Mouse (Mus musculus): ENCODE data around the gene Fryl. TPM values are rescaled to one million over a fixed set of nuclear protein-coding genes. Genes with fewer than 3 reads are reported as not detected.

Gene Fryl
- polyA plus RNA-seq, 2 experiments: 26.1 to 26.7 TPM

DNA sequence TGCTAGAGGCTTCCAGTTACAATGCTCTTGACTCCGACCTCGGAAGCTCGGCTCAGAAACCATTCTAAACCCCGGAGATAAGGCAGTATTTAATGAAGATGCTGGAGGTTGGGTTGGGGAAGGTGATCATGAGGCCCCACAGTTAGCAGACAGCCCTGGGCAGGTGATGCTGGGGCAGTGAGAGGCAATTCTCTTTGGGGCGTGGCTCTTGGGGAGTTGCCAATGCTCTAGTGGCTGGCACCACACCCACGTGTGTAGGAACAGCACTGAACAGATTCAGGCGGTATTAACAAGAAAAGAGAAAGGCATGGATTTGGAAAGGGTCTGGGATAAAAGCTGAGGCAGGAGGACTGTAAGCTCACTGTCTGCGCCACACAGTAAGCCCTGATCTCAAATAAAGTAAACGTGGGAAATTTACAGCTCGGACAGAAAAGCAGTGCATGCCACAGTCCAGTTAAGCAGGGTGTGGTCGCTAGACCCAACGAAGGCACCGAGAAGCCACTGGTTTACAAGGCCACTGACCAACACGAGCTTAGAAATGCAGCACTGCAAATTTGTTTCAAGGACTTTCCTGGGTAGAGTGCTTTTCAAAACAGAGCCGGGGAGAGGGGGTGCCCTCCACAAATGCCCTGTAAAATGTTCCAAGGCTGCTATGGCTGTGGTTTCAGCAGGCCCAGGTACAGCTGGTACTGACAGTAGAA, 100.0 kb downstream of the Fryl start:
- peaks cover 16% of the 10 kb centered on the region for H3K4me1 ChIP-seq (ENCODE audit: control insufficient read depth, insufficient read depth, low read length)
- H3K4me2 ChIP-seq (replicated peaks; ENCODE audit: low read depth, low read length, severe bottlenecking): no peak overlapping the region
- H3K27me3 ChIP-seq (ENCODE audit: control insufficient read depth, insufficient read depth, low read length): no peaks in the 10 kb centered on the region
- no peak for TF ChIP-seq POLR2A (IDR thresholded peaks at IDR 0.05; ENCODE audit: borderline replicate concordance, extremely low read depth, insufficient read depth, insufficient read length)
- H3K27ac ChIP-seq (replicated peaks; ENCODE audit: low read depth, low read length): no peak overlapping the region
- no peak for DNase-seq (ENCODE audit: low spot score)
- no peaks in the 10 kb centered on the region for H3K9me3 ChIP-seq (ENCODE audit: control insufficient read depth, low read length)
- no peak overlapping the region for H3K4me3 ChIP-seq (replicated peaks; ENCODE audit: low read length)
- ATAC-seq (ENCODE audit: low FRiP score, low read depth): no peak; the same call in 1 of the 2 replicates
- WGBS: 75% methylated on average over 15 of the region's 15 CpGs
- no peak overlapping the region for H3K9ac ChIP-seq (ENCODE audit: low read depth, low read length, severe bottlenecking)
- no peaks in the 10 kb centered on the region for H3K36me3 ChIP-seq (ENCODE audit: control insufficient read depth, insufficient read depth, low read length)

DNA sequence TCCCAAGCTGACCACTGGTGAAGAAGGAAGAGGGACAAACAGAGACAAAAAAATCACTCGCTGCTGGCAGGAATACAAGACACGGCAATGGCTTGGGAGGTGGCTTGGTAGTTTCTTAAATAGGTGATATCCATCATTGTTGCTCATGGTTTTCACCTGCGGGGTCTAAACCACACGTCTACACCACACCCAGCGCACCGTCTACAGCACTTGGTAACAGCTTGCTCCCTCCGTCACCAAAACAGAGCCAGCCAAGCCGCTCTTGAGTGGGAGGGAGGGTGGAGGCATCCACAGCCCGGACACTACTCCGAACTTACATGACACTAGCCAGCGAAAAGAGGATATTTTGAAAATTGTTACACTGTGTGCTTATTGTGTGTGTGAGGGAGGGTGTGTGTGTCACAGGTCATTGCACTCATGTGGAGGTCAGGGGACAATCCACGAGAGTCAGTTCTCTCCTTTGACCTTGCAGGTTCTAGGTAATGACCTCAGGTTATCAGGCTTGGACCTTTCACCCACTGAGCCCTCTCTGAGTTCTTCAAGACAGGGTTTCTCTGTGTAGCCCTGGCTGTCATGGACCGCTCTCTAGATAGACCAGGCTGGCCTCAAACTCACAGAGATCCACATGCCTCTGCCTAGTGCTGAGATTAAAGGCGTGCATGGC, 102.5 kb downstream of the Fryl start:
- DNase-seq (ENCODE audit: low spot score): no peak
- H3K36me3 ChIP-seq (ENCODE audit: control insufficient read depth, insufficient read depth, low read length): no peaks in the 10 kb centered on the region
- peaks cover 16% of the 10 kb centered on the region for H3K4me1 ChIP-seq (ENCODE audit: control insufficient read depth, insufficient read depth, low read length)
- no peaks in the 10 kb centered on the region for H3K27me3 ChIP-seq (ENCODE audit: control insufficient read depth, insufficient read depth, low read length)
- H3K4me2 ChIP-seq (replicated peaks; ENCODE audit: low read depth, low read length, severe bottlenecking): no peak overlapping the region
- no peak overlapping the region for H3K4me3 ChIP-seq (replicated peaks; ENCODE audit: low read length)
- WGBS: 94% methylated on average over 14 of the region's 14 CpGs
- no peak overlapping the region for H3K27ac ChIP-seq (replicated peaks; ENCODE audit: low read depth, low read length)
- H3K9ac ChIP-seq (ENCODE audit: low read depth, low read length, severe bottlenecking): no peak overlapping the region
- H3K9me3 ChIP-seq (ENCODE audit: control insufficient read depth, low read length): no peaks in the 10 kb centered on the region
- ATAC-seq (ENCODE audit: low FRiP score, low read depth): no peak
- no peak for TF ChIP-seq POLR2A (IDR thresholded peaks at IDR 0.05; ENCODE audit: borderline replicate concordance, extremely low read depth, insufficient read depth, insufficient read length)

DNA sequence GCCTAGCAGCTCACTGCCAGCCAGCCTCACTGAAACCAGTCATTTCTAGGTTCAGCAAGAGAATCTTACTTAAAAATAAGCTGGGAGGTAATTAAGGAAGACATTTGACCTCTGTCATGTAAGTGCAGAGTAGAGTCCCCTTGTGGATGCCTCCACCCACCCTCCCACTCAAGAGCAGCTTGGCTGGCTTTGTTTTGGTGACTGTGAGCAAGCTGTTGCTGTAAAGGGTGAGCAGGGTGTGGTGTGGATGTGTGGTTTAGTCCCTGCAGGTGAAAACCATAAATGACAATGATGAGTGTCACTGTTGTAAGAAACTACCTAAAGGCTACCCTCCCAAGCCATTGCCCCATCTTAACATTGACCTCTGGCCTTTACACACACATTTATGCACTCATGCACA, 104.2 kb downstream of the Fryl start:
- ATAC-seq (ENCODE audit: low FRiP score, low read depth): no peak
- no peak overlapping the region for H3K4me2 ChIP-seq (replicated peaks; ENCODE audit: low read depth, low read length, severe bottlenecking)
- TF ChIP-seq POLR2A (IDR thresholded peaks at IDR 0.05; ENCODE audit: borderline replicate concordance, extremely low read depth, insufficient read depth, insufficient read length): no peak

DNA sequence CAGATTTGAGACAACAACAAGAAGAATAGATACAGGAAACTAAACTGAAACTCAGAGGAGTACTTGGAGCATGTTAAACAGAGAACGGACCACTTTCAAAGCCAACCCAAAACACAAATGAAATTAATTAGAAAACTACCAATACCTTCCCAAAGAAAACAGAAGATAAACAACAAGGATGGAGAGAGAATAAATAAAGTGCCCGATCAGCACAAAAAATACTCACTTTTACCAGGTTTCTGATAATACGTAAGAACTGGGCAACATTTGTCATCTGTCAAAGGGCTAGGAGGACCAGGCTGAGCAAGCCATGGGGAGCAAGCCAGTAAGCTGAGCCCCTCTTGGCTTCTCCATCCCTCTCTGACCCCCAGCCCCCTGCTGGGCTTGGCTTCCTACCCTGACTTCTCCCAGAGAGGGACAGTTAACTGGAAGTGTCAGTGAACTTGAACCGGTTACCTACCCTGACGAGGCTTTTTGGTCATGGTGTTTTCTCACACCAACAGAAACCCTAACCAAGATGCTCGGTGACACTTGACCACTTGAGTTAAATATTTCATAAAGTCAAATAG, 105.5 kb downstream of the Fryl start:
- H3K27ac ChIP-seq (replicated peaks; ENCODE audit: low read depth, low read length): no peak overlapping the region
- H3K4me3 ChIP-seq (replicated peaks; ENCODE audit: low read length): no peak overlapping the region
- no peaks in the 10 kb centered on the region for H3K9me3 ChIP-seq (ENCODE audit: control insufficient read depth, low read length)
- no peak for ATAC-seq (ENCODE audit: low FRiP score, low read depth)
- no peak for DNase-seq (ENCODE audit: low spot score)
- TF ChIP-seq POLR2A (IDR thresholded peaks at IDR 0.05; ENCODE audit: borderline replicate concordance, extremely low read depth, insufficient read depth, insufficient read length): no peak
- no peaks in the 10 kb centered on the region for H3K4me1 ChIP-seq (ENCODE audit: control insufficient read depth, insufficient read depth, low read length)
- no peak overlapping the region for H3K9ac ChIP-seq (ENCODE audit: low read depth, low read length, severe bottlenecking)
- peaks cover 10% of the 10 kb centered on the region for H3K36me3 ChIP-seq (ENCODE audit: control insufficient read depth, insufficient read depth, low read length)
- H3K4me2 ChIP-seq (replicated peaks; ENCODE audit: low read depth, low read length, severe bottlenecking): no peak overlapping the region
- 89% methylated on average over 6 of the region's 6 CpGs for WGBS
- H3K27me3 ChIP-seq (ENCODE audit: control insufficient read depth, insufficient read depth, low read length): no peaks in the 10 kb centered on the region

More for the DNA sequence above, 104.2 kb downstream of the Fryl start:
- Histone ChIP-seq H3K9ac (ENCODE audit: low read depth, low read length, severe bottlenecking) (no peak overlapping the region), H3K27ac (replicated peaks; ENCODE audit: low read depth, low read length) (no peak overlapping the region), H3K4me1 (ENCODE audit: control insufficient read depth, insufficient read depth, low read length) (peaks cover 11% of the 10 kb centered on the region), H3K27me3 (ENCODE audit: control insufficient read depth, insufficient read depth, low read length) (no peaks in the 10 kb centered on the region), H3K36me3 (ENCODE audit: control insufficient read depth, insufficient read depth, low read length) (no peaks in the 10 kb centered on the region), H3K9me3 (ENCODE audit: control insufficient read depth, low read length) (no peaks in the 10 kb centered on the region), H3K4me3 (replicated peaks; ENCODE audit: low read length) (no peak overlapping the region)
- no peak for DNase-seq (ENCODE audit: low spot score)

DNA sequence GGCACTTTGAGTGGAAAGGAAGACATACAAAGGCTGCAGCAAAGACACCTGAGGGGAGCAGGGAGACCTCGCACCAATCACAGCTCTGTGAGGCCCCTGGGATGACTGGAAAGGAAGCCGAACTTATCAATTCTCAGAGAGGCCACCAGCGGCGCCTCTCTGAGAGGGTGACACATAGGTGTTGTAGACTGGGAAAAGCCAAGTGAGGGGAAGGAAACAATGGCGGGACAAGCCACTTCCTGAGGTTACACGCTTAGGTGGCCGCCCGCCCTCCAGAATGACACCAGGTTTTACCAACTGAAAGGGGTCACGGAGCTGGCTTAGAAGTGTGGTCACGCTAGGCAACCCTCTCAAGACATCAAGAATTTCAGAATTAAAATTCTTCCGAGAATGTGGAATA, 111.4 kb downstream of the Fryl start:
- ATAC-seq (ENCODE audit: low FRiP score, low read depth): no peak
- no peak overlapping the region for H3K27ac ChIP-seq (replicated peaks; ENCODE audit: low read depth, low read length)
- no peak overlapping the region for H3K4me2 ChIP-seq (replicated peaks; ENCODE audit: low read depth, low read length, severe bottlenecking)
- H3K9ac ChIP-seq (ENCODE audit: low read depth, low read length, severe bottlenecking): no peak overlapping the region
- TF ChIP-seq POLR2A (IDR thresholded peaks at IDR 0.05; ENCODE audit: borderline replicate concordance, extremely low read depth, insufficient read depth, insufficient read length): no peak
- no peak for DNase-seq (ENCODE audit: low spot score)
- no peaks in the 10 kb centered on the region for H3K9me3 ChIP-seq (ENCODE audit: control insufficient read depth, low read length)
- no peak overlapping the region for H3K4me3 ChIP-seq (replicated peaks; ENCODE audit: low read length)
- no peaks in the 10 kb centered on the region for H3K4me1 ChIP-seq (ENCODE audit: control insufficient read depth, insufficient read depth, low read length)
- no peaks in the 10 kb centered on the region for H3K27me3 ChIP-seq (ENCODE audit: control insufficient read depth, insufficient read depth, low read length)
- WGBS: 86% methylated on average over 11 of the region's 11 CpGs
- peaks cover 18% of the 10 kb centered on the region for H3K36me3 ChIP-seq (ENCODE audit: control insufficient read depth, insufficient read depth, low read length)

Measured in limb, embryonic 14.5 days (tissue).